Comparison of ENCODE assay signal across 17 mouse cellular contexts in genomic region chr19:47413458-47414005, GRCm38 (mm10). TPM values are rescaled to one million over a fixed set of nuclear protein-coding genes. Genes with fewer than 3 reads are reported as not detected.
DNase-seq lines count a peak whose midpoint lies in the region; ATAC-seq lines count a peak whose summit lies in the region.
"Had no signal": no experiment of that assay in that cellular context is flagged by ENCODE, and none has a peak within 500 bp of the region (broad histone marks: within the 10 kb centered on the region; RNA-seq: fewer than 3 reads in every experiment).

No protein-coding gene starts in this region.

- no peaks in the 10 kb centered on the region for H3K9me3 ChIP-seq in heart, embryonic 15.5 days (replicated peaks)
- no peaks in the 10 kb centered on the region for H3K9me3 ChIP-seq in midbrain, embryonic 11.5 days (ENCODE audit: control insufficient read depth, low read length)
- no peaks in the 10 kb centered on the region for H3K9me3 ChIP-seq in midbrain, embryonic 10.5 days (replicated peaks)
- H3K9me3 ChIP-seq: embryonic facial prominence, embryonic 13.5 days; hindbrain, embryonic 13.5 days had no signal

- no peak overlapping the region for H3K4me2 ChIP-seq in heart, embryonic 15.5 days
- no peak overlapping the region for H3K4me2 ChIP-seq in midbrain, embryonic 11.5 days
- H3K4me2 ChIP-seq: embryonic facial prominence, embryonic 13.5 days; hindbrain, embryonic 13.5 days; lung, embryonic 14.5 days had no signal

- H3K27ac ChIP-seq in heart, embryonic 15.5 days: 0 out of 2 replicates have a peak overlapping the region, but pooled peaks have one; percentile 22
- H3K27ac ChIP-seq in midbrain, embryonic 11.5 days (ENCODE audit: low read depth, low read length): no peak overlapping the region
- H3K27ac ChIP-seq in midbrain, embryonic 10.5 days (replicated peaks): no peak overlapping the region; the same call in 1 of the 2 replicates
- H3K27ac ChIP-seq: hindbrain, embryonic 13.5 days had no signal

- no peaks in the 10 kb centered on the region for H3K36me3 ChIP-seq in heart, embryonic 15.5 days
- no peaks in the 10 kb centered on the region for H3K36me3 ChIP-seq in midbrain, embryonic 11.5 days (ENCODE audit: control insufficient read depth, insufficient read depth, low read length)
- H3K36me3 ChIP-seq in midbrain, embryonic 10.5 days: 0 out of 2 replicates have a peak, but pooled peaks cover 4% of the 10 kb centered on the region
- H3K36me3 ChIP-seq: hindbrain, embryonic 13.5 days had no signal

- no peak overlapping the region for H3K9ac ChIP-seq in heart, embryonic 15.5 days
- H3K9ac ChIP-seq in midbrain, embryonic 11.5 days (ENCODE audit: low read length): no peak overlapping the region
- H3K9ac ChIP-seq: embryonic facial prominence, embryonic 13.5 days; forebrain, postnatal 0 days; hindbrain, embryonic 13.5 days; lung, embryonic 14.5 days had no signal

- ATAC-seq in cerebellum, adult (ENCODE audit: insufficient number of reproducible peaks, low FRiP score, low TSS enrichment): no peak
- no peak for ATAC-seq in heart, embryonic 15.5 days (replicated peaks; ENCODE audit: insufficient number of reproducible peaks, insufficient read depth, low FRiP score, low read depth)
- ATAC-seq in midbrain, embryonic 11.5 days (ENCODE audit: low FRiP score): no peak

- WGBS in heart, embryonic 15.5 days: 52% methylated on average over 6 of the region's 6 CpGs
- 91% methylated on average over 6 of the region's 6 CpGs for WGBS in midbrain, embryonic 11.5 days
- 92% methylated on average over 6 of the region's 6 CpGs for WGBS in midbrain, embryonic 10.5 days

- no peaks in the 10 kb centered on the region for H3K27me3 ChIP-seq in heart, embryonic 15.5 days
- no peaks in the 10 kb centered on the region for H3K27me3 ChIP-seq in midbrain, embryonic 11.5 days (ENCODE audit: control insufficient read depth, insufficient read depth, low read length)
- peaks cover 28% of the 10 kb centered on the region; the same call in 1 of the 2 replicates for H3K27me3 ChIP-seq in midbrain, embryonic 10.5 days (ENCODE audit: low read depth, poor library complexity, severe bottlenecking)
- H3K27me3 ChIP-seq: CH12.LX; embryonic facial prominence, embryonic 13.5 days; hindbrain, embryonic 13.5 days had no signal

- H3K4me3 ChIP-seq in heart, embryonic 15.5 days: no peak overlapping the region
- H3K4me3 ChIP-seq in midbrain, embryonic 11.5 days (ENCODE audit: low read depth, low read length): no peak overlapping the region
- H3K4me3 ChIP-seq in midbrain, embryonic 10.5 days: no peak overlapping the region
- H3K4me3 ChIP-seq: embryonic facial prominence, embryonic 13.5 days; hindbrain, embryonic 13.5 days had no signal

- peaks cover 62% of the 10 kb centered on the region for H3K4me1 ChIP-seq in heart, embryonic 15.5 days (replicated peaks)
- H3K4me1 ChIP-seq in midbrain, embryonic 11.5 days (ENCODE audit: control insufficient read depth, insufficient read depth, low read length): no peaks in the 10 kb centered on the region
- H3K4me1 ChIP-seq in midbrain, embryonic 10.5 days: peaks cover 34% of the 10 kb centered on the region

- DNase-seq in cerebellum, postnatal 14 days: peak; percentile 51 to 58
- no peak for DNase-seq in heart, adult 9 months (ENCODE audit: low spot score in 2 of 2)
- peak; percentile 60 for DNase-seq in midbrain, embryonic 11.5 days (ENCODE audit: low spot score, missing footprints)
- no peak for DNase-seq in midbrain, embryonic 10.5 days (ENCODE audit: low spot score)
- DNase-seq in adrenal gland, postnatal 14 days: no peak
- DNase-seq: adrenal gland, postnatal 36 days; cerebellum, adult 18-20 months; forebrain, postnatal 0 days; kidney, adult 11 months; lung, embryonic 14.5 days; lung, postnatal 4 days; retina, postnatal 1 day had no signal

RNA-seq across cellular contexts. Expression of gene Sh3pxd2a, which starts 50.7 kb away (rescaled TPM):
- 5.3 and 7.2 TPM in 2 replicates for polyA plus RNA-seq in heart, embryonic 15.5 days (2015; fragmentation: Nextera tagmentation; extraction: Ambion mirVana)
- polyA plus RNA-seq in midbrain, embryonic 11.5 days (2014; fragmentation: Nextera tagmentation; extraction: Ambion mirVana): 4.0 and 4.1 TPM in 2 replicates
- 1.7 TPM in 2 replicates for polyA plus RNA-seq in midbrain, embryonic 10.5 days (2016; fragmentation: Nextera tagmentation; extraction: Ambion mirVana)
- total RNA-seq in adrenal gland, postnatal 14 days (2021): 107 and 136 TPM in 2 replicates

Comparison
In these comparisons a context has a peak if more than half of its experiments do, and no peak if none do; other contexts are left out.
1. DNase-seq: peak in cerebellum, postnatal 14 days (2 of 2) and midbrain, embryonic 11.5 days (single experiment); none in heart, adult 9 months (0 of 2), midbrain, embryonic 10.5 days (single experiment) and adrenal gland, postnatal 14 days (single experiment).